Mouse (Mus musculus) kidney, postnatal 10 days (tissue): ENCODE measurements around the gene Dnaaf1.
A peak's percentile ranks its signal among the peaks of the same experiment; 100 is the strongest.

Source experiments
- DNase-seq: peaks from one replicate; pipeline ENCODE4 v3.0.0; 2021; ENCODE audit warnings: mixed read lengths

The Dnaaf1 gene

DNA sequence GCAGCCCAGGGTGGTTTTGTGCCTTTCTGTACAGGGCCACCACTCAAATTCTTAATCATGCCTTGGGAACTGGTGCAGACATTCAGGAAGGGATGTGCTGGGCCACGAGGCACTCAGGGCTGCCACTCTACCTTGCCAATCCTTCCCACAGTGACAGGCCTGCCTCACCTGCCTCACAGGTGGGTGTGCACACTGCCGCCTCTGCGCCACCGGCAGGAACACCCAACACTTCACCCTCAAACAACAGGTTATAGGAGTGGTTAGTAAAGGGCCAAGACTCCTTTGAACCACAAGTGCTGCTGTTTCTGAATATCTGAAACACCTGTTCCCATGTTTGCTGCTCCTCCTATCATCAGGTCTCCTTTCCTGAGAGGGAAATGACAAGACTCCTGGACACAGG, 2.6 kb upstream of the Dnaaf1 start:
- no peak for DNase-seq

DNA sequence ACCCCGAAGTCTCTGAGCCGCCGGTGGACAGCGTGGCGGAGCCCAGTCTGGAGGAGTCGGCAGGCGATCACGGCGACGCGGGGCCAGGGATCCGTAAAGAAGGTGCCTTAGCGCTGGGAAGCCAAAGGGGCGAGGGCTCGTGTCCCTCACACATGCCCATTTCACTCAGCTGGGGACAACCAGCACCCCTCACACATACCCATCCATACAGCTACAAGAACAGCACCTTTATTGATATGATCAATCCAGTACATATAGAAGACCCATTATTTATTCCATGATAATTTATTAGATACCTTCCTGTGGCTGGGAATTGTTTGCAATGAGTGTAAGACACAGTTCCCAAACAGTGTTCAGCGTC, 311 bp downstream of the Dnaaf1 start:
- DNase-seq: no peak

DNA sequence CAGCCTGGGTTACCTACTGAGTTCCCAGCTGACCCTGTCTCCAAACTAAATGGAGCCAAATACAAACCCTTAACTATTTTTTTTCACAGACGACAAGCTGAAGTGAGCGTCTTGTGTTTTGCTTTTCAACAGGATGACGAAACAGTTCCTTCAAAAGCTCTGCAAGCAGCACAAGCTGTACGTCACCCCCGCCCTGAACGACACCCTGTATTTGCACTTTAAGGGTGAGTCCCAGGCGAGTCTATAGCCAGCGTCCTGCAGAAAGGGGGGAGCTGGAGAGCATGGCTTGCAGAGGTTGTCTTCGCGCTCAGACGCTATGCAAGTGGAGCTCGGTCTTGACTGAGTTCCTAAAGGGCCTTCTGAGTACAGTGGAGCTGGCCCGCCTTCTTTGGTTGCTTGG, 4.1 kb downstream of the Dnaaf1 start:
- DNase-seq: no peak

DNA sequence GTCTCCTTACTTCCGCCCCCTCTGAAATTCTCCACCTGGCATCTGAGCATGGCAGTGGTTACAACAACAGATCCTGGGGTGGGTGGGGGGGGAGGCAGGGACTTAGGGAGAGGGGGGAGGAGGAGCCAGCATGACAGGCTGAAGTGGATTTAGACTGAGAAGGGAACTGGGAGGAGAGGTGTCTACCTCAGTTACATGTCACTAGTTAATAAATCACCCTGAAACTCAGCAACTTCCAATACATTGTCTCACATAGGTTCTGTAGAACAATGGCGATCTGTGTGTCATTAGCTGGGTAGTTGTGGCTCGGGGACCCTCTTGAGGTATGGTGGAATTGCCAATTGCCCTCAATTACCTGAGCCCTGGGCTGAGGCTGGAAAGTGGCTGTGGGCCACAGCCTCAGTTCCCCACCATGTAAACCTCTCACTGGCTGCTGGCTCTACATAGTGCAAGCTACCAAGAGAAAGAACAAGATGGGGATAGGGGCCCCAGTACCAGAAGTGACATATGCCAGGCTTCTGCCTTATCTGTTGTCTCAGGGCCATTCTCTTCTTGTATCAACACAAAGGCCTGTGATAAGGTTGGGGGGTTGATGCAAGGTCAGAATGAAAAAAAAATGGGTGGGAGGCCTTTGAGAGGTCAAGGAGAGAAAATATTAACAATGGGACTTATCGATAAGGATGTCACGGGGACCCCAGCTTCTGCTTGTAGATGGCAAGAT, 5.6 kb downstream of the Dnaaf1 start:
- no peak for DNase-seq

DNA sequence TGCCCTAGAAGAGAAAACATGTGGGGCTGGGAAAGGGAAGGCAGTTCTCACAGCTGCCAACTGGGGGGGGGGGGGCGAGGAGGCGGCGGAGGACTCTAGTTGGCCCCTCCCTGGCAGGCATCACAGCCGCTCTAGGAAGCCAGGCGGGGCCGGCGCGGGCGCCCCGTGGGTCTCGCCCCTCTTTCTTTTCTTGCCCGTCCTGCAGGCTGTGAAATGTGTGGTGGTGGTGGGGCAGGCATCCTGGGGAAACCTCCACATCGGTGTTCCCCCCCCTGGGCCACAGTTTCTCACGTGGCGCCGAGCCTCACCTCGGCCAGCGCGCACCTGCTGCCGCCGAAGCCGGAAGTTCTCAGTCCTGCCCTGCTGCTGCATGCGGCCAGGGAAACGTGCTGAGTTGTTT, 10.9 kb downstream of the Dnaaf1 start:
- DNase-seq: no peak

DNA sequence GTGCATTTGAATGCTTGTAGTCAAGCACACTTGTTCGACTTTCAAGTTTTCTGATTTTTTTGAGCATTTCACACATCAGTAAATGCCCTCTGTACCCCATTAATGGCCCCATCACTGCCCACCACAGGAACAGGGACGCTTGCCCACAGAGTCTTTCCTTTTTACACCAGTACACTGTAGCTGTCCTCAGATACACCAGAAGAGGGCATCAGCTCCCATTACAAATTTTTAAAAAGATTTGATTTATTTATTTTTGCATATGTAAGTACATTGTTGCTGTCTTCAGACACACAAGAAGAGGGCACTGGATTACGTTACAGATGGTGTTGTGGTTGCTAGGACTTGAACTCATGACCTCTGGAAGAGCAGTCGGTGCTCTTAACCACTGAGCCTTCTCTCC, 13.3 kb downstream of the Dnaaf1 start:
- DNase-seq: no peak

DNA sequence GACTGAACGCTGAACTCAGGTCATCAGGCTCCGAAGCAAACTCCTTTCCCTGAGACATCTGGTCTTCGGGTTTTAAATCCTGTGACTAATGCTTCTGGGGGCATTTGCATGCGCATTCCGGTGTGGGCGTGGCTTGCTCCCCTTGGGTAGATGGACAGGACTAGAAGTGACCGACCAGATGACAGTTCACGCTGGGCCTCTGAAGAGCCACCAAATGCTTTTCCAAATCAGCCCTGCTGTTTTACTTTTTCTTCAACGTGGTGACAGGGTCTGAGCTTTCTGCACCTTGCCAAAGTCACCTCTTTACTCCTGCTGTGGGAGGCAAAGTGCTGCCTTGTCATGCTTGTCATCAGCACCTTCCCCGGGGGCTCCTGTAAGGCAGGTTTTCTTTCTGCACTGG, 13.8 kb downstream of the Dnaaf1 start:
- no peak for DNase-seq

DNA sequence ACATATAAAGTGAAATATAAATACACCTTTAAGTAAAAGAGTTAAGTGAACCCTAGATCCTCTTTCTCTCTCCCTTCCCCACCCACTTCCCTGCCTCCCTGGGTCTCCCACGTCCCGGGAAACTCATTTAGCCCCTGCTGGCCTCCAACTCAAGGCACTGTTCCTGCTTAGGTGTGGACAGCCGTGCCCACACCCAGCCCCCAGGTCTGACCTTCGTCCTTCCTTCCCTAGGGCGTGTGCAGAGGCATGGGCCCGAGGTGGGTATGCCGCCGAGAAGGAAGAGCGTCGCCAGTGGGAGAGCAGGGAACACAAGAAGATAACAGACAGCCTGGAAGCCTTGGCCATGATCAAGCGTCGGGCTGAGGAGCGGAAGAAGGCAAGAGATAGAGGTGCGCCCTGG, 15.3 kb downstream of the Dnaaf1 start:
- no peak for DNase-seq

DNA sequence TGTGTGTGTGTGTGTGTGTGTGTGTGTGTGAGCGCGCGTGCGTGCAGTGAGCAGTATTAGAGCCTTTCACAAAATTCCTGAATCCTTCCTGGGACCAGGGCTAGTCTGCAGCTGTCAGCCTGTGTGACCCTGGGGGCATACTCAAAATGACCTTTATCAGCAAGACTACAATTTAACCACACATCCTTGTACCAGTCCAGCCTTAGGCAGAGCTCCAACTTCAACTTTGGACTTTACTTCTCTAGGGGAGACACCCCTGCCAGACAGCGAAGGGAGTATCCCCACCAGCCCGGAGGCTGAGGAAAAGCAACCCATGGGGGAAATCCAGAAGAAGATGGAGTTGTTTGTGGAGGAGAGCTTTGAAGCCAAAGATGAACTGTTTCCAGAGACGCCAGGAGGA, 16.4 kb downstream of the Dnaaf1 start:
- no peak for DNase-seq

DNA sequence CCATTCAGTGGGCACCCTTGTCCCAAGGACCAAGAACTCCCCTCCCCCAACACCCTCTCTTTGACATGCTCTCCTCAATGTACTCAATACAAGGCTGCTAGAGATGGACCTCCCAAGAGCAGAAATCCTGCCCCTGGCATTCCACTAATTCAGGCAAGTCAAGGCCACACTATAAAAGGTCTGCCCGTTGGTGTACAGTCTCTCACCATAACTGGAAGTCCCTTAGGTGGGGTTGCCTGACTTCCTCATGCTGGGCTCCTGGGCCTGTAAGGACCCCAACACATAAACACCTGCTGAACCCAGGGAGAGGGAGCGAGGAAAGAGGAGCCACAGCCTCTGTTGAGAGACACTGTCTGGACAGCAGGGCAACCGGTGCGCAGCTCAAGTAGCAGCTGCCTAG, 28.7 kb downstream of the Dnaaf1 start:
- DNase-seq: no peak

DNA sequence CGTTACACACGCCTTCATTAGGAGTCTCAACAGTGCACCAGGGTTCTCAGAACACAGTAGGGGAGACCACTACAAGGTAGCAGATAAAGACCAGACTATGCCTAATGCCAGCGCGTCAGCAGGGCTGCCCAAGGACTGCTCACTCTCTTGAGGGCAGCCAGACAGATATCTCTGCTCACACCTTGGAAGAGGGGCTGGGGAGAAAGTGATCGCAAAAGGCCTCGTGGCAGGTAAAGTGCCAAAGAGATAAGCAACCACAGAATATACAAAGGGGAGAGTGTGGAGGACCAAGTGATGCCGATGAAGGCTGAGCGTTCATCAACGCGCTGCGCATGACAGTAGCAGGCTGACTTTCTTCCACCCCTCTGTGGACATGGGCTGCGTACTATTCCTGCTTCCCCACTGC, 29.4 kb downstream of the Dnaaf1 start:
- no peak for DNase-seq

DNA sequence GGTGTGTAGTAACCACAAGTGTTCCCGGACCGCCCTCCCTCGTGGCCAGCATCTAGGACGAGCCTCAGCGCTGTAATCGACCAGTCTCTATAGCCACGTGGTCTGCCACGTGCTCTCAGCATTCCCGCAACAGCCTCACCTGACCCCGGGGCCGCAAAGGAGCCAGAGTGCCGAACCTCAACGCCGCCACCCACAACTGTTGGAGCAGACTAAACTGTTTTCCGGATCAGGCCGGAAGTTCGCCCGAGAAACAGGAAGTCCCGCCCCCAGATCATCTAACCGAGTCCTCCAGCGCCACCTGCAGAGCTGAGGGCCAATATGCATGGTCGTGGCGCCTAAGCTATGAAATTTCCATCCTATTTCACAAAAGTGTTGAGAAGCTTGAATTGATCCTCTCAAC, 30.0 kb downstream of the Dnaaf1 start, which contains the start of gene Taf1c:
Taf1c (minus strand) TSS at position 227 of the 400 bp plus-strand sequence.
- DNase-seq: peak; percentile 96

DNA sequence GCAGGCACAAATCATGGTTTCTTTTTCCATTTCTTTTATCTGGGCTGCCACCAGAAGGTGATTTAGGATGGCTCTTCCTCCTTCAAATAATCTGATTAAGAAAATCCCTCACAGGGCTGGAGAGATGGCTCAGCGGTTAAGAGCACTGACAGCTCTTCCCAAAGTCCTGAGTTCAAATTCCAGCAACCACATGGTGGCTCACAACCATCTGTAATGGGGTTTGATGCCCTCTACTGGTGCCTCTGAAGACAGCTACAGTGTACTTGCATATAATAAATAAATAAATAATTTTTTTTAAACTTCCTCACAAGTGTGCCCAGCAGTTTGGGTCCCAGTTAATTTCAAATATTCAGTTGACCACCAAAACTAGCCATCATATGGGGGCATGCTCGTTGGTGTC, 31.2 kb downstream of the Dnaaf1 start:
- DNase-seq: no peak

DNA sequence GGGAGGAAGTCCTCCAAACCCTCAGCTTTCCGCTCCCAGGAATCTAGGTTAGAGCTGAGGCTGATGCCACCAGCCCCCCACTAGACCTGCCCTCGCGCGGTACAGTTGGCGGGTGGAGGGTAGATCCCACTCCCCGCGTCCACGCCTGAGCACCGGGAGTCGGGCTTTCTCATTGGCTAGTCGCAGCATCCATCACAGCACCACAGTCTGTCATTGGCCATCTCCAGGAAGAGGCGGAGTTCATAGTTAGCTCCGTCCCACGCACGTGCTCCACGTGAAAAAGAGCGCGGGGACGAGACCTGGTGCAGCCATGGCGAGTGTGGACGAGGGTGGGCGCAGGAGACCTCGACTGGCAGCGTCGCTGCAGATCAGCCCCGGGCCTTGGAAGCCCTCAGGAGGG, 37.4 kb downstream of the Dnaaf1 start, which contains the start of gene Adad2:
Adad2 (plus strand) TSS at position 277 of the 400 bp plus-strand sequence.
- DNase-seq: no peak

DNA sequence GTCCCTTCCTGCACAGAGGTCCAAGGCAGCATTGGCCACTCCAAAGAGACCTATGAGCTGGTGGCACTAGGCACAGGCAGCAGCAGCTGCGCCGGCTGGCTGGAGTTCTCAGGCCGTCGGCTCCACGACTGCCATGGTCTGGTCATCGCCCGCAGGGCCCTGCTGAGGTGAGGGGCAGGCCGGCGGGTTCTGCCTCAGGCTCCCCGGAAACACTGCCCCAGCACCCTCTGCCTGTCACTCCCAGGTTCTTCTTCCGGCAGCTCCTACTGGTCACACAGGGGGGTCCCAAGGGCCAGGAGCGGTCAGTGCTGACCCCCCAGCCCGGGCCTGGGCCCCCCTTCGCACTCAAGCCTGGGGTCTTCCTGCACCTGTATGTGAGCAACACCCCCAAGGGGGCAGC, 40.1 kb downstream of the Dnaaf1 start:
- no peak for DNase-seq

DNA sequence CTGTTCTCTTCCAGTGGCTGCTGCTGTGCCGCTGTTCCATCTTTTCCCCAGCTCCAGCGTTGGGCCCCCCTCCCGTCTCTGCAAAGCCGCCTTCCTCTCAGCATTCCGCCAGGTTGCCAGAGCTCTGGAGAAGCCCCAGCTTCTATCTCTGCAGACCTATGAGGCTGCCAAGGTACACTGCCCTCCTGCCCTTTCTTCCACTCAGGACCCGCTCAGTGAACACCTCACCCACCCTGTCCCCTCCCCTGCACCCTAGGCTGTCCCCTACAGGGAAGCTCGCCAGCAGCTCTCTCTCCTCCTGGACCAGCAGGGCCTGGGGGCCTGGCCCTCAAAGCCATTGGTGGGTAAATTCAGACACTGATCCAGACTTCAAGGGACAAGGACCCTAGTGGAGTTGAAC, 41.3 kb downstream of the Dnaaf1 start:
- DNase-seq: no peak

DNA sequence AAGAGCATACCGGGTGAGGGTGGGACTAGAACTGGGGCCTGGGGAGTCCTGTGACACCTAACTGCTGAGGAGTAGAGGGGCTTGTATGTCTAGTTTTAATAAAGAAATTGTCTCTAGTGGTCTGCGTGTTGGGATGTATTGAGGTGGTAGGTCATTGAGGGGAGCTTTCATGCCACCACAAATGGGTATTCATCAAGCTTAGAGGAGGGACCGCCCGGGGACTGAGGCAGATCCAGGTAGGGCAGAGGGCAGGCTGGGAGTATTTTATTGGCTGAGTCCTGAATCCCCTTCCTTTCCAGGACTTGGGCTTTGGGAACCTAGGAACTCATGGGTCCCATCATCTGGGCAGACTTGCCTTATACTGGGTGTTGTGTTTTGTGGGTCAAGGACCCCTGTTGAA, 41.8 kb downstream of the Dnaaf1 start:
- no peak for DNase-seq

DNA sequence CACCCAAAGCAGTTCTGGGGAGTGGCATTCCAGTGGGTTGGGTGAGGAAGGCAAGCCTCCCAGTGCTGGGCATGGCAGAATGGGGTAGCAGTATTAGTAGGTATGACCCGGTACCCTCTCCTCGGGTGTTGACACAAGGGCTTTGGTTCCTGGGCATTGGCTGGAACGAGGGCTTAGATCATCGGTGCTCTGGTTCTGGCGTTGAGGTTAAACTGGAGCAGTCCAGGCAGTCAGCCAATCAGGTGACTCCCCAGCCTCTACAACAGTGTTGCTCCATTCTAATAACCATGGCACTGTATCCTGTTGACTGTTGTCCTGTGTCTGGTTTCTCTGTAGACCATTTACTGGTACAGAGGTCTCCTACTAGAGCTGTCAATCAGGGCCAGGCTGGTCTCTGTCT, 42.6 kb downstream of the Dnaaf1 start:
- no peak for DNase-seq

DNA sequence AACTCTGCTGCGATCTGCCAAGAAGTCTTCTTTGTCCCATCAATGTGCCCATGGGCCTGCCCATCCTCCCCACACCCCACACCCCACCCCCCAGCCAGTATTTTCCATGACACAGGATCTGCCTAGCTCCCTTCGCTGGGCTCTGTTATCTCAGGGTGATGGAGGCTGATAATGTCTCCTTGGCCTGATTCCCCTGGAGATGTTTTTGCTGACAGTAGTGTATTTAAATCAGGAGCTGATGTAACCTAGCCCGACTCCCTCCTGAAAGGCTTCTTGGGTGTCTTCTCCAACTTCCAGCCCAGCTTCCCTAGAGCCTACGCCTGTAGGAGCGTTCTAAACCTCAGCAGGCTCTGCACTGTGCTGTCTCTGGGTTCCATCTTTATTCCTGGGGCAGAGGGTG, 43.9 kb downstream of the Dnaaf1 start:
- no peak for DNase-seq

DNA sequence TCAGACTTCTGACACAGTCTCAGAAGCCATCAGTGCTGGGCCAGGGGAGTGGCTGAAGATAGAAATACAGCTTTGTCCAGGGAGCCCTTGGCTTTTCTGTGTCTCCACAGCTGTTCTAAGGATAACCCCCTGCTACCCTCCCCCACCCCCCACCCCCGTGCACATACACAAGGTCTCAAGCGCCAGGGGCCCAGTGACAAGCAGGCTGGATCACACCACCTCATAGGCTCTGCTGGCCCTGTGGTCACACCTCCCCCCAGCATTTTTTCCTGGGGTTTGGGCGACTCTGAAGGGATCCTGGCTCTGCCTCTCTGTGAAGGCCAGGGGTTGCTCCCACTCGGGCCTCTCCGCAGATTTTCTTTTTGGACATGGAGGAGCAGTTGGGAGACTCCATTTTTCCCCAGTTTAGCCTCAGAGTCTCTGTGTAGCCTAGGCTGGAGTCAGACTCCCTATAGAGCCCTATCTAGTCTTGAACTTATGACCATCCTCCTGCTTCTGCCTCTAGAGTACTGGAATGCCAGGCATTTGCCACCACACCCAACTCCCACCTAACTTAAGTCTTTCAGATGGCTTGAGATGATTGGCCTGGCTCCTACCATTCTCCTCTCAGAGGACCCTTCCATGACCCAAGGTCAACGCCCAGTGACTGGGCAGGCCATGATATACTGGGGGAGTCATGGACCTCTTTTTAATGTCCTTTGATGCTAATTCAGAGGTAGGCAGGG, 45.2 kb downstream of the Dnaaf1 start:
- DNase-seq: no peak

DNA sequence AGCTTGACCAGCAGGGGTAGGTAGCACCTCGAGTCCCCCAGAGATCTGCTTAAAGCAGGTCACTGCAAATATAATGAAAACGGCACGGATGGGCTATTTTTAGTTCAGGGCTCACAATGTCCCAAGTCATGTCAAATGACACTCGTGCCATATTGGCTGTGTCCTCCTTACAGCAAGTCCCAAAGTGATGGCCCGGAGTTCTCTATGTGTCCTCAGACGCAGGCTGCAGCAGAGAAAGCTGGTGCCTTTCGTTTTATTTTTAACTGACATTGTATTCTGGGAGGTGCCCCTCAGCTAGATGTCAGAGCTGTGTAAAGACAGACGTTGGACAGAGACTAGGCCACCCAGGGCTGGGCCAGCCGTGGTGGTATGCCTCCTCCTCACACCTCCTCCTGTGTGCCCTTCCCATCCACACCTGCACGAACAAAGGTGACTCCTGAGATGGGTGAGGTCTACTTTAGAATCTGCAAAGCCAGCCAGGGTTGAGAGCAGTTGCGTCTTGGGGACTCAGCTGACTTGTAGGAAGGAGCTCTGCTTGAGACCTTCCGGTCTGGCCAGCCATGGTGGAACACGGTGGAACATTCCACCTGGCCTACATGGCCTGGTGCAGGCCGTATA, 45.9 kb downstream of the Dnaaf1 start:
- no peak for DNase-seq

DNA sequence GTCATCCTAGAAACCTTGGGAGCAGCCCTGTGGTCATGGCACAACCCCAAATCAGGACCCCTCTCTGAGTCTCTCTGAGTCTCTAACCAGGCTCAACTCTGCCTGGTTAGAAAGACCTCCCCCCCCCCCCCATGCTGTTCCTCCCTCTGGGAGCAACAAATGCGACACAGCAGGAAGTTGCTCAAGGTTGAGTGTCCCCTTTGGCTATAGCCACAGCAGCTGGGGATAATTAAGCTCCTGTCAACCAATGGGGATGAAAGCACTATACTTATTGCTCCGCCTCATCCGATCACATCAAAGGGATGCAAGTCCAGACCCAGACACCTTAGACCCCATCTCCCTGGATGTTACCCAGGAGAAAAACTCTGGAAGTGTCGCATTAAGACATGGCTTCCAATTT, 47.5 kb downstream of the Dnaaf1 start:
- DNase-seq: no peak

DNA sequence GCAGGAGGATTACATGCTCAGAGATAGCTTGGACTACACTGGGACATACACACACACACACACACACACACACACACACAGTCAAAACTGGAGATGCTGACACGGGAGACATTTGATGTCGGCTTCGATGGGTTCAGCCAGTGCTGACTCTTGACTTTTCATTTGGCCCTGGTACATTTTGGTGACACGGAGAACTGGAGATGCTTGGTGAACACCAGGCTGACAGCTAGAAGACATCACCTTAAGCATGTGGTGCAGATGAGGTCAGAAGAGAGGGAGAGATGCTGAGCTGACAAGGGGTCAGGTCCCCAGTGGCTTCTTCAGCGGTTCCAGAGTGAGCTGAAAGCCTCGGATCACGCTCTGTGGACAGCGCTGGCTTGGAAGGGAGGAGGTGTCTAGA, 48.0 kb downstream of the Dnaaf1 start:
- no peak for DNase-seq

DNA sequence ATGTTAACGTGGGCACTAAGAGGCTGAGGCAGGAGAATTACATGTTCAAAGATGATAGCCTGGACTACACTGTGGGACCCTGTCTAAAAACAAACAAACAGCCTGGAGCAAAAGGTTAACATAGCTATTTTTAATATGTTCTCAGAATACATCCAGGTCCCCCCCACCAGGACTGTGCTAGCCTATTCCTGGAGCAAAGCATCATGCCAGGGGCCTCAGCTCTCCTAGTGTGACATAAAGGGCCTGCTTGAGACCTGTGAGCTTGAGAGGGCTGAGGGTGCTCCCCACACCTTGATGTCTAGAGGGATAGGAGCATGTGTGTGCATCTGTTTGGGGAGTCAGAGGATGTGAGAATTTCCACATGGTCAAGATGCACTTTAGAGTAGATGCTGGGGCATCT, 48.7 kb downstream of the Dnaaf1 start:
- DNase-seq: no peak
